Mouse (Mus musculus) forebrain, embryonic 14.5 days (tissue): Measurements from ENCODE around the gene Crlf1. TPM values are rescaled to one million over a fixed set of nuclear protein-coding genes. Genes with fewer than 3 reads are reported as not detected.

ENCODE experiments used
- ATAC-seq: fragments of 200-750 bp; cut with Nextera tagmentation; 2 replicates; pipeline ENCODE4 v1.8.0; 2017; ENCODE audit warnings: mild to moderate bottlenecking, moderate library complexity
- DNase-seq: peaks from one replicate; pipeline ENCODE4 v3.0.0-alpha.2; 2015; ENCODE audit warnings: low spot score
- H3K27ac ChIP-seq: fragments of 300-500 bp; sonication (generic); 2 replicates; pipeline ENCODE4 v1.5.1; 2014; ENCODE audit warnings: low read depth, mild to moderate bottlenecking, control low read depth, low read length, moderate library complexity
- H3K27me3 ChIP-seq: fragments of 300-500 bp; sonication (generic); replicated peaks from 2 replicates; pipeline ENCODE4 v1.6.1; 2014; ENCODE audit warnings: low read length, control low read depth, mixed read lengths; ENCODE audit not compliant: control insufficient read depth, insufficient read depth
- H3K36me3 ChIP-seq: fragments of 300-500 bp; sonication (generic); 2 replicates; pipeline ENCODE4 v1.6.1; 2014; ENCODE audit warnings: low read length, control low read depth; ENCODE audit not compliant: control insufficient read depth, insufficient read depth
- H3K4me1 ChIP-seq: fragments of 300-500 bp; sonication (generic); 2 replicates; pipeline ENCODE4 v1.6.1; 2014; ENCODE audit warnings: antibody characterized with exemption, low read length, control low read depth; ENCODE audit not compliant: control insufficient read depth, insufficient read depth
- H3K4me2 ChIP-seq: fragments of 300-500 bp; sonication (generic); 2 replicates; pipeline ENCODE4 v1.6.1; 2014; ENCODE audit warnings: mild to moderate bottlenecking, control low read depth, low read length
- H3K4me3 ChIP-seq: fragments of 300-500 bp; sonication (generic); 2 replicates; pipeline ENCODE4 v1.5.1; 2014; ENCODE audit warnings: low read depth, low read length, control low read depth
- H3K9ac ChIP-seq: fragments of 300-500 bp; sonication (generic); 2 replicates; pipeline ENCODE4 v1.6.1; 2014; ENCODE audit warnings: mild to moderate bottlenecking, low read length, control low read depth, moderate library complexity
- H3K9me3 ChIP-seq: fragments of 300-500 bp; sonication (generic); replicated peaks from 2 replicates; pipeline ENCODE4 v1.6.1; 2016; ENCODE audit warnings: low read length, control low read depth, mixed read lengths; ENCODE audit not compliant: control insufficient read depth
- WGBS: fragments of 180-500 bp; shearing (Covaris S2); extraction: QIAGEN DNeasy Blood & Tissue Kit; methylation state at CpG from one replicate; pipeline ENCODE4 v1.1.7; 2014; 5-methylcytosine and 5-hydroxymethylcytosine counted together
- polyA plus RNA-seq: library from polyadenylated mRNA; unstranded; fragments of >200 nt; fragmentation: Nextera tagmentation; extraction: Ambion mirVana; gene quantifications from 2 replicates; pipeline ENCODE4 v1.2.1, GENCODE M21; 2014

Gene Crlf1
- polyA plus RNA-seq, 1 experiment from 2014 or later: 1.7 TPM

DNA sequence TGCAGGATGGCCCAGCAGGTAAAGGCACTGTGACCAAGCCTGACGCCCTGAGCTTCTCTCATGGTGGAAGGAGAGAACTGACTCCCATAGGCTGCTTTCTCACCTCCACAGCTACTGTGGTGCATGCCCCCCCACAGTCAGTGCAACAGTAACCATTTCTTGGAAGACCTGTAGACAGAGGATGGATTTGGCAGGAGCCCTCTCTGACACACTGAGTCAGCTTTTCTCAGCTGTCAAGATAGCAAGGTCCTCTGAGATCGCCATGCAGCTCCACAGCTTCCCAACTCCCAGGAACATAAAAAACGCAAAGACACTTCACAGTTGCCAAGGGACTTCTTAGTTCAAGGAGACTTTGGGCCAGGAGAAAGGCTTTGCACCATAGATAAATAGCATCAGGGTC lies 34.5 kb upstream of the Crlf1 start:
- Histone ChIP-seq H3K27ac (no peak overlapping the region), H3K36me3 (no peaks in the 10 kb centered on the region), H3K4me1 (no peaks in the 10 kb centered on the region), H3K27me3 (no peaks in the 10 kb centered on the region), H3K4me2 (no peak overlapping the region), H3K9me3 (no peaks in the 10 kb centered on the region), H3K9ac (no peak overlapping the region), H3K4me3 (no peak overlapping the region)
- WGBS: 91% methylated on average over 3 of the region's 3 CpGs
- no peak for ATAC-seq
- DNase-seq: no peak

DNA sequence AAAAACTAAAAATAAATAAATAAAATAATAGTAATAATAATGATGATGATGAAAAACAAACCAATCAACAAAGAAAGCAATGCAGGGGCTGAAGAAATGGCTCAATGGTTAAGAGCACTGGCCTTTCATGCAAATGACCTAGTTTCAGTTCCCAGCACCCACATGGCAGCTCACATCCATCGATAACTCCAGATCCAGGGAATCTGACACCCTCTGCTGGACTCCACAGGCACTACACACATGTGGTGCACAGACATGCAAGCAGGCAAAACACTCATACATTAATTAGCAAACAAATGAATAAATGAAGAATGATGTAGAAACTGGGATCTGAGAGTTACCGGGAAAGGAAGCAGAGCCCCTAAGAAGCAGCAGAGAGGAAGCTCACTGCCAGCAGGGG lies 33.3 kb upstream of the Crlf1 start:
- no peaks in the 10 kb centered on the region for H3K36me3 ChIP-seq
- H3K4me1 ChIP-seq: no peaks in the 10 kb centered on the region
- H3K4me3 ChIP-seq: no peak overlapping the region
- DNase-seq (no peak), ATAC-seq (no peak)
- H3K9ac ChIP-seq: no peak overlapping the region
- 95% methylated on average over 2 of the region's 2 CpGs for WGBS
- no peak overlapping the region for H3K27ac ChIP-seq
- H3K27me3 ChIP-seq: no peaks in the 10 kb centered on the region
- no peak overlapping the region for H3K4me2 ChIP-seq
- no peaks in the 10 kb centered on the region for H3K9me3 ChIP-seq

DNA sequence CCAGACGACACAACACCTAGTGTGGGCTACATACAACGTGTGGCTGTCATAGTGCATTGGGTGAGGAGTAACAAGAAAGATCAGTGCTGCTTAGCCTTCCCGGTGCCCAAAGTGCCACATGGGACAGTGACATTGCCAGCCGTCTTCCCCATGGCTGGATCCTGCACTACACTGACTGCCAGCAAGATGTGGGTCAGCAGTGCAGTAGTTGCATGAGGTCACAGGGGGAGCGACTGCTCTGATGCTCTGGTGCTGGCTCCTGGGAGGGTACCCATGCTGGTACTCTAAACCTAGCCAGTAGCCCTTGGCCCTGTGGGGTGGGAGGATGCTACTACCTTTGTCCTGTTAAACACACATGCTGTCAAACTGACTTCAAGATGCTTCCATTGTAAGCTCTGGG lies 32.8 kb upstream of the Crlf1 start:
- ATAC-seq: no peak
- Histone ChIP-seq H3K4me2 (no peak overlapping the region), H3K36me3 (no peaks in the 10 kb centered on the region), H3K9ac (no peak overlapping the region), H3K4me1 (no peaks in the 10 kb centered on the region), H3K9me3 (no peaks in the 10 kb centered on the region), H3K4me3 (no peak overlapping the region), H3K27me3 (no peaks in the 10 kb centered on the region), H3K27ac (no peak overlapping the region)
- DNase-seq: no peak
- 87% methylated on average over 5 of the region's 5 CpGs for WGBS

DNA sequence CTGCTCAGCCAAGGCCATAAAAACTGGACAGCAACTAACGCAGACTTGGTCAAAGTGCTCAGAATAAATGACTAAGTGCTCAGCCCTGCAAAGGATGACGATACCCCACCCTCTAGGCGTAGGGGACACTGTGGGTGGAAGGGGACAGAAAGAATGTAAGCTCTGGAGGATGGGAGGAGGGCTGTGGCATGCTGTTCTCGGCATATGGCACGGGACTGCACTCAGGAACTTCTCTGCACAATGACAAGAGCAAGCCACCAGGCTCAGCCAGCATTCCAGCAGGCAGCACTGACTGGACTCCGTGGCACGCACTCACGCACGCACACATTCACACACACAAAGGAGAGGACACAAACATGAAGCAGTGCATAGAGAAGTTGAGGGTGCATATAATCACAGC lies 32.4 kb upstream of the Crlf1 start:
- H3K9ac ChIP-seq: no peak overlapping the region
- no peaks in the 10 kb centered on the region for H3K4me1 ChIP-seq
- 83% methylated on average over 9 of the region's 9 CpGs for WGBS
- no peaks in the 10 kb centered on the region for H3K36me3 ChIP-seq
- H3K27me3 ChIP-seq: no peaks in the 10 kb centered on the region
- H3K9me3 ChIP-seq: no peaks in the 10 kb centered on the region
- DNase-seq (no peak), ATAC-seq (no peak)
- no peak overlapping the region for H3K4me2 ChIP-seq
- no peak overlapping the region for H3K4me3 ChIP-seq
- H3K27ac ChIP-seq: no peak overlapping the region

DNA sequence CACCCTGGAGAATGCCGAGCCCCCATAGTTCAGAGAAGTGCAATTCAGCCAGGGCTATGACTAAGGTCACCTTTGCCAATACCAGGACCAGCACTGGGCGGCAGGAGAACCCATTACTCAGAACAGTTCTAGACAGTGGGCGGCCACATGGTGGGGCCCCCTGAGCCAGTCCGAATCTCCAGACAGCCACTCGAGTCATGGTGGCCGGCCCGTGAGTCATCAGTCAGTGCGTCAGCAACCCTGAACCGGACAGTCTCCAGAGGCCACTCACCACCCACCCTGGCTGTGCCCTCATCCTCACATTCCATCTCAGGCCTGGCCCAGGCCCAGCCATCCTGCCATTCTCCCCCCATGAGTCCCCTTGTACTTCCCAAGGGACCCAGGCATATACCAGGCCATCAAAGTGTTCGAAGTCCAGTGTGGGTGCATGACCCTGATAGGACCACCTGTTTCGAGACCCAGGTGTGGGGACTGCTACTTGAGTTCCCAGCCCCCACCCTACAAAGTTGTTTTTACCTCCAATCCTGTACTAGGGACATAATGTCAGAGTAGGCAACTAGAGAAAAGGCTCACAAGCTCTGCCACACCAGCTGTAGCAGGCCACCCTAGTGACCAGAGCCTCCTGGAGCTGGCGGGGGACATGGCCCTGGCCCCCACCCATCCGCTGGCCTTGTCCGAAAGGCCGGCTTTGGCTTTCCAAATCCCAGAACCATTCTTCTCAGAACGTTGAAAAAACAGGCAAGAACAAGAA lies 31.0 kb upstream of the Crlf1 start:
- DNase-seq (no peak), ATAC-seq (no peak)
- Histone ChIP-seq H3K36me3 (no peaks in the 10 kb centered on the region), H3K4me3 (no peak overlapping the region), H3K27me3 (no peaks in the 10 kb centered on the region), H3K9me3 (no peaks in the 10 kb centered on the region), H3K4me1 (no peaks in the 10 kb centered on the region), H3K4me2 (no peak overlapping the region), H3K27ac (no peak overlapping the region), H3K9ac (no peak overlapping the region)
- 93% methylated on average over 16 of the region's 16 CpGs for WGBS

DNA sequence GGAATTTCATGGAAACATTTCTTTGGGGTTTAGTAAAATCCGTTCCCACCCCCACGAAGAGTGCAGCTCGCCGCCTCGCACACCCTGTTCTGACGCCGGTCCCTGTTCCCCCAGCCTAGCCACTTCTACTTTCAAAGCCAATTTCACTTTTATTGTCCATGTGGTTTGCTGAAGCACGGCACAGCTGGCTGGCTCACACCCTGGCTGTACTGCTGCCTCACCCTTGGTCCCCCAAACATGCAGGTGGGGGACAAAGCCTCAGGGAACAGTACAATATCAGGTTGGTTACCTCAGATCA lies 30.5 kb upstream of the Crlf1 start:
- Histone ChIP-seq H3K9me3 (no peaks in the 10 kb centered on the region), H3K4me2 (no peak overlapping the region), H3K27me3 (no peaks in the 10 kb centered on the region), H3K4me3 (no peak overlapping the region), H3K36me3 (no peaks in the 10 kb centered on the region), H3K27ac (no peak overlapping the region), H3K4me1 (no peaks in the 10 kb centered on the region), H3K9ac (no peak overlapping the region)
- DNase-seq (no peak), ATAC-seq (no peak)
- WGBS: 89% methylated on average over 8 of the region's 8 CpGs

DNA sequence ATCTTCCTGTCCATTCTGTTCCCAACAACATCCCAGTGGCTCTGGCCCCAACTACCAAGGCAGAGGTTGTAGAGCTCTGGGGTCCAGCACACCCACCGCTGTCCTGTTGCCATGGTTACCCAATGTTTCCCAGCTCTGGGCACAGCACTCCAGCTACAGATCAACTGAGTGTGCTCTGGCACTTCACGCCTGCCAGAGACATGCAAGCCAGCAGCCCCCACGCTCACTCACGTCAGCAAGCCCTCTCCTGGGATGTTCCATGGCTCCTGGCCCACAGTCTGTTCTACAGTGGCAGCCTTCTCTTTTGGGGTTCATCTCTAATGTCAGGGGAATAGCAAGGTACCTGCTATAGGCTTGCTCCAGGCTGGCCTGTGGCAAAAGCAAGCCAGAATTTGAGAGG lies 29.7 kb upstream of the Crlf1 start:
- 69% methylated on average over 4 of the region's 4 CpGs for WGBS

DNA sequence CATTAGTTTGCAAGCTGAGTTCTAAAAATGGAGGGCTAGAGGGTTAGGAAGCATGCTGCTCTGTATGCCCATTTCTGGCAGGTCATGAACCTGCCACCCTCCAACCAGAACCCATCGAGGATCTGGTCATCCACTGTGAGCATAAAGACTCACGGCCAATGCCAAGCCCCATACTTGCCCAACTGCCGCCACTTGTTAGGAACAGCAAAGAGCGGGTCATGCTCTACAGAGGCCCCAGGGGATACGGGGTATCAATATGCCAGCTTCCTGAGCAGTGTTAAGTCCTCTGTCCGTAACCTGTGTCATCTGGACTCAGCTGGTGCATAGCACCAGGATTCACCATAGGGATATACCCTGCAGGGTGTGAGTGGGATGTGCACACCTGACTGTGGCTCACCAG lies 28.8 kb upstream of the Crlf1 start:
- no peaks in the 10 kb centered on the region for H3K36me3 ChIP-seq
- no peak overlapping the region for H3K4me2 ChIP-seq
- H3K4me3 ChIP-seq: no peak overlapping the region
- no peak overlapping the region for H3K9ac ChIP-seq
- no peak for ATAC-seq
- no peaks in the 10 kb centered on the region for H3K27me3 ChIP-seq
- no peak for DNase-seq
- no peaks in the 10 kb centered on the region for H3K4me1 ChIP-seq
- H3K27ac ChIP-seq: no peak overlapping the region
- 94% methylated on average over 6 of the region's 6 CpGs for WGBS
- no peaks in the 10 kb centered on the region for H3K9me3 ChIP-seq

More for the DNA sequence above, 29.7 kb upstream of the Crlf1 start:
- Histone ChIP-seq H3K9me3 (no peaks in the 10 kb centered on the region), H3K4me1 (no peaks in the 10 kb centered on the region), H3K36me3 (no peaks in the 10 kb centered on the region), H3K9ac (no peak overlapping the region), H3K4me2 (no peak overlapping the region), H3K27ac (no peak overlapping the region), H3K4me3 (no peak overlapping the region), H3K27me3 (no peaks in the 10 kb centered on the region)
- ATAC-seq: no peak; the same call in 1 of the 2 replicates
- DNase-seq: no peak

DNA sequence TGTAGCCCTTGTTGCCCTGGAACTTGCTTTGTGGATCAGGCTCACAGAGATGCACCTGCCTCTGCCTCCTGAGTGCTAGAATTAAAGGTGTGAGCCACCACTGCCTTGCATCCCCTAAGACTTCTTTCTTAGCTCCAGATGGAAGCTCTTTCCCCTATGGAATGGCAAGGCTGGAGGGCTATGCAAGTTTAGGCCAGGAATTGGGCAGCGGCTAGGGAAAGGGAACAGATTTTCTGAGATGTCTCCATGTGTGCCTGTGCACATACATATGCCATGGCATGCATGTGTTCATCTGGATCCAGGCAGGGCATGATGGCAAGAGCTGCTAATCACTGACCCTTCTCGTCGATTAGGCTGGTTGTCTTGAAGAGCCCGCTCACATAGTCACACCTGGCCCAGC lies 27.3 kb upstream of the Crlf1 start:
- no peaks in the 10 kb centered on the region for H3K4me1 ChIP-seq
- H3K27ac ChIP-seq: no peak overlapping the region
- ATAC-seq (no peak), DNase-seq (no peak)
- H3K27me3 ChIP-seq: no peaks in the 10 kb centered on the region
- no peak overlapping the region for H3K4me3 ChIP-seq
- H3K9ac ChIP-seq: no peak overlapping the region
- 90% methylated on average over 4 of the region's 4 CpGs for WGBS
- no peaks in the 10 kb centered on the region for H3K36me3 ChIP-seq
- H3K4me2 ChIP-seq: no peak overlapping the region
- no peaks in the 10 kb centered on the region for H3K9me3 ChIP-seq
